Mouse (Mus musculus): ENCODE measurements at regions not wholly inside any gene's neighbourhood (a gene's known extent, or its start where the extent isn't known, plus 50 kb on each side); places are given as distances from the start of the nearest gene placed in this dataset.
"Not testable (repeated sequence)": the region's sequence is repeated elsewhere in the genome, so short reads cannot be mapped to it uniquely, and the experiment has no call there.

GRCm38 (mm10) chr12:28922236-28922635 is 170.6 kb downstream of the Eipr1 start:
- no peak for DNase-seq

- no peak for DNase-seq
These were observed 173.6 kb downstream of the Eipr1 start for GRCm38 (mm10) chr12:28925206-28925605.

GRCm38 (mm10) chr12:28939936-28940335 is 188.3 kb downstream of the Eipr1 start:
- no peak for DNase-seq

- DNase-seq: no peak
These were observed 197.3 kb downstream of the Eipr1 start for GRCm38 (mm10) chr12:28948889-28949288.

GRCm38 (mm10) chr12:28949307-28949706 is 197.7 kb downstream of the Eipr1 start:
- no peak for DNase-seq

- no peak for DNase-seq
These were observed 205.6 kb downstream of the Eipr1 start for GRCm38 (mm10) chr12:28957155-28957554.

GRCm38 (mm10) chr12:28958661-28959060 is 207.1 kb downstream of the Eipr1 start:
- no peak for DNase-seq

- DNase-seq: no peak
These were observed 218.2 kb downstream of the Eipr1 start for GRCm38 (mm10) chr12:28969671-28970379.

GRCm38 (mm10) chr12:28974571-28975041 is 223.0 kb downstream of the Eipr1 start:
- no peak for DNase-seq

GRCm38 (mm10) chr12:28975249-28975648 is 223.6 kb downstream of the Eipr1 start:
- no peak for DNase-seq

- DNase-seq: no peak
These were observed 228.1 kb downstream of the Eipr1 start for GRCm38 (mm10) chr12:28979679-28980078.

GRCm38 (mm10) chr12:28986214-28986613 is 234.6 kb downstream of the Eipr1 start:
- no peak for DNase-seq

- no peak for DNase-seq
These were observed 246.0 kb downstream of the Eipr1 start for GRCm38 (mm10) chr12:28997474-28998192.

GRCm38 (mm10) chr12:28999963-29000451 is 248.4 kb downstream of the Eipr1 start:
- no peak for DNase-seq

GRCm38 (mm10) chr12:29004504-29004903 is 252.9 kb downstream of the Eipr1 start:
- no peak for DNase-seq

GRCm38 (mm10) chr12:29014601-29015000 is 263.0 kb downstream of the Eipr1 start:
- no peak for DNase-seq

GRCm38 (mm10) chr12:29015200-29015862 is 263.7 kb downstream of the Eipr1 start:
- DNase-seq: no peak

GRCm38 (mm10) chr12:29021152-29021551 is 269.5 kb downstream of the Eipr1 start:
- DNase-seq: no peak

GRCm38 (mm10) chr12:29028171-29028570 is 276.6 kb downstream of the Eipr1 start:
- no peak for DNase-seq

GRCm38 (mm10) chr12:29029461-29029860 is 277.9 kb downstream of the Eipr1 start:
- DNase-seq: no peak

- DNase-seq: no peak
These were observed 294.4 kb downstream of the Eipr1 start for GRCm38 (mm10) chr12:29046009-29046408.

- DNase-seq: not testable (repeated sequence)
These were observed 297.0 kb downstream of the Eipr1 start for GRCm38 (mm10) chr12:29048596-29048995.

GRCm38 (mm10) chr12:29049105-29049511 is 297.5 kb downstream of the Eipr1 start:
- DNase-seq: no peak

Data from spleen, adult 18-20 months (tissue).